Mouse (Mus musculus): ENCODE measurements at regions not wholly inside any gene's neighbourhood (a gene's known extent, or its start where the extent isn't known, plus 50 kb on each side); places are given as distances from the start of the nearest gene placed in this dataset.

GRCm38 (mm10) chr3:83708973-83709372, 57.1 kb upstream of the Sfrp2 start:
- Histone ChIP-seq H3K4me3 (no peak overlapping the region), H3K4me2 (ENCODE audit: low read depth) (no peak overlapping the region), H3K27me3 (ENCODE audit: control insufficient read depth, insufficient read depth, insufficient read length) (no peaks in the 10 kb centered on the region), H3K79me2 (ENCODE audit: control insufficient read depth, insufficient read depth) (no peaks in the 10 kb centered on the region), H3K36me3 (ENCODE audit: control insufficient read depth, insufficient read depth) (no peaks in the 10 kb centered on the region), H3ac (ENCODE audit: control insufficient read depth, insufficient read length) (no peak overlapping the region)
- no peak for TF ChIP-seq REST (IDR thresholded peaks at IDR 0.05; ENCODE audit: insufficient read depth, insufficient read length)
- TF ChIP-seq MAX (IDR thresholded peaks at IDR 0.05; ENCODE audit: low read depth): no peak
- TF ChIP-seq TCF12 (IDR thresholded peaks at IDR 0.05; ENCODE audit: insufficient read depth, poor library complexity, severe bottlenecking): no peak
- no peak for TF ChIP-seq USF1 (IDR thresholded peaks at IDR 0.05; ENCODE audit: low read depth)
- no peak for TF ChIP-seq POLR2A (IDR thresholded peaks at IDR 0.05; ENCODE audit: insufficient read length, low read depth)
- TF ChIP-seq SRF (IDR thresholded peaks at IDR 0.05; ENCODE audit: control insufficient read depth, insufficient read length, low read depth): no peak

- no peak overlapping the region for H3K4me3 ChIP-seq
- H3K79me2 ChIP-seq (ENCODE audit: control insufficient read depth, insufficient read depth): no peaks in the 10 kb centered on the region
- no peak overlapping the region for H3K4me2 ChIP-seq (ENCODE audit: low read depth)
- H3ac ChIP-seq (ENCODE audit: control insufficient read depth, insufficient read length): no peak overlapping the region
- no peaks in the 10 kb centered on the region for H3K36me3 ChIP-seq (ENCODE audit: control insufficient read depth, insufficient read depth)
- H3K27me3 ChIP-seq (ENCODE audit: control insufficient read depth, insufficient read depth, insufficient read length): no peaks in the 10 kb centered on the region
- TF ChIP-seq CEBPB (IDR thresholded peaks at IDR 0.05; ENCODE audit: insufficient read depth, poor library complexity, severe bottlenecking) (no peak), TCF12 (IDR thresholded peaks at IDR 0.05; ENCODE audit: insufficient read depth, poor library complexity, severe bottlenecking) (no peak), REST (IDR thresholded peaks at IDR 0.05; ENCODE audit: insufficient read depth, insufficient read length) (no peak), USF1 (IDR thresholded peaks at IDR 0.05; ENCODE audit: low read depth) (no peak), POLR2A (IDR thresholded peaks at IDR 0.05; ENCODE audit: insufficient read length, low read depth) (no peak), TCF3 (IDR thresholded peaks at IDR 0.05; ENCODE audit: insufficient read length, low read depth) (no peak), MYOG (IDR thresholded peaks at IDR 0.05; ENCODE audit: control insufficient read depth in 1 of 3, insufficient read depth in 1 of 3, insufficient read length in 2 of 3, low read depth in 2 of 3) (no peak), SRF (IDR thresholded peaks at IDR 0.05; ENCODE audit: control insufficient read depth, insufficient read length, low read depth) (no peak), MYOD1 (IDR thresholded peaks at IDR 0.05; ENCODE audit: control insufficient read depth in 1 of 3, insufficient read length in 2 of 3, low read depth in 2 of 3) (no peak), E2F4 (IDR thresholded peaks at IDR 0.05; ENCODE audit: insufficient read depth) (no peak), POLR2AphosphoS2 (IDR thresholded peaks at IDR 0.05; ENCODE audit: insufficient read length, low read depth) (no peak), MAX (IDR thresholded peaks at IDR 0.05; ENCODE audit: low read depth) (no peak)
These were observed 56.6 kb upstream of the Sfrp2 start for GRCm38 (mm10) chr3:83709531-83709930.

- TF ChIP-seq MAX (IDR thresholded peaks at IDR 0.05; ENCODE audit: low read depth) (no peak), TCF12 (IDR thresholded peaks at IDR 0.05; ENCODE audit: insufficient read depth, poor library complexity, severe bottlenecking) (no peak), REST (IDR thresholded peaks at IDR 0.05; ENCODE audit: insufficient read depth, insufficient read length) (no peak), CEBPB (IDR thresholded peaks at IDR 0.05; ENCODE audit: insufficient read depth, poor library complexity, severe bottlenecking) (no peak), POLR2AphosphoS2 (IDR thresholded peaks at IDR 0.05; ENCODE audit: insufficient read length, low read depth) (no peak), MYOG (IDR thresholded peaks at IDR 0.05; ENCODE audit: control insufficient read depth in 1 of 3, insufficient read depth in 1 of 3, insufficient read length in 2 of 3, low read depth in 2 of 3) (no peak), E2F4 (IDR thresholded peaks at IDR 0.05; ENCODE audit: insufficient read depth) (no peak)
These were observed 55.1 kb upstream of the Sfrp2 start for GRCm38 (mm10) chr3:83710995-83711541.

GRCm38 (mm10) chr3:83712355-83712754, 53.8 kb upstream of the Sfrp2 start:
- no peaks in the 10 kb centered on the region for H3K36me3 ChIP-seq (ENCODE audit: control insufficient read depth, insufficient read depth)
- no peaks in the 10 kb centered on the region for H3K27me3 ChIP-seq (ENCODE audit: control insufficient read depth, insufficient read depth, insufficient read length)
- H3K4me2 ChIP-seq (ENCODE audit: low read depth): no peak overlapping the region
- no peak overlapping the region for H3K4me3 ChIP-seq
- H3K79me2 ChIP-seq (ENCODE audit: control insufficient read depth, insufficient read depth): no peaks in the 10 kb centered on the region
- no peak overlapping the region for H3ac ChIP-seq (ENCODE audit: control insufficient read depth, insufficient read length)
- TF ChIP-seq E2F4 (IDR thresholded peaks at IDR 0.05; ENCODE audit: insufficient read depth) (no peak), CEBPB (IDR thresholded peaks at IDR 0.05; ENCODE audit: insufficient read depth, poor library complexity, severe bottlenecking) (no peak), MAX (IDR thresholded peaks at IDR 0.05; ENCODE audit: low read depth) (no peak), MYOD1 (IDR thresholded peaks at IDR 0.05; ENCODE audit: control insufficient read depth in 1 of 3, insufficient read length in 2 of 3, low read depth in 2 of 3) (no peak)

More at GRCm38 (mm10) chr3:83710995-83711541, 55.1 kb upstream of the Sfrp2 start:
- Histone ChIP-seq H3K4me3 (no peak overlapping the region), H3K79me2 (ENCODE audit: control insufficient read depth, insufficient read depth) (no peaks in the 10 kb centered on the region), H3K36me3 (ENCODE audit: control insufficient read depth, insufficient read depth) (no peaks in the 10 kb centered on the region), H3K4me2 (ENCODE audit: low read depth) (no peak overlapping the region), H3ac (ENCODE audit: control insufficient read depth, insufficient read length) (no peak overlapping the region), H3K27me3 (ENCODE audit: control insufficient read depth, insufficient read depth, insufficient read length) (no peaks in the 10 kb centered on the region)

- Histone ChIP-seq H3K36me3 (ENCODE audit: control insufficient read depth, insufficient read depth) (no peaks in the 10 kb centered on the region), H3K27me3 (ENCODE audit: control insufficient read depth, insufficient read depth, insufficient read length) (no peaks in the 10 kb centered on the region), H3K4me3 (no peak overlapping the region), H3ac (ENCODE audit: control insufficient read depth, insufficient read length) (no peak overlapping the region), H3K4me2 (ENCODE audit: low read depth) (no peak overlapping the region), H3K79me2 (ENCODE audit: control insufficient read depth, insufficient read depth) (no peaks in the 10 kb centered on the region)
- no peak for TF ChIP-seq POLR2A (IDR thresholded peaks at IDR 0.05; ENCODE audit: insufficient read length, low read depth)
- TF ChIP-seq MYOD1 (IDR thresholded peaks at IDR 0.05; ENCODE audit: control insufficient read depth in 1 of 3, insufficient read length in 2 of 3, low read depth in 2 of 3): no peak
- no peak for TF ChIP-seq CEBPB (IDR thresholded peaks at IDR 0.05; ENCODE audit: insufficient read depth, poor library complexity, severe bottlenecking)
- no peak for TF ChIP-seq REST (IDR thresholded peaks at IDR 0.05; ENCODE audit: insufficient read depth, insufficient read length)
- no peak for TF ChIP-seq E2F4 (IDR thresholded peaks at IDR 0.05; ENCODE audit: insufficient read depth)
- TF ChIP-seq POLR2AphosphoS2 (IDR thresholded peaks at IDR 0.05; ENCODE audit: insufficient read length, low read depth): no peak
- no peak for TF ChIP-seq TCF3 (IDR thresholded peaks at IDR 0.05; ENCODE audit: insufficient read length, low read depth)
- no peak for TF ChIP-seq TCF12 (IDR thresholded peaks at IDR 0.05; ENCODE audit: insufficient read depth, poor library complexity, severe bottlenecking)
- no peak for TF ChIP-seq MAX (IDR thresholded peaks at IDR 0.05; ENCODE audit: low read depth)
- TF ChIP-seq MYOG (IDR thresholded peaks at IDR 0.05; ENCODE audit: control insufficient read depth in 1 of 3, insufficient read depth in 1 of 3, insufficient read length in 2 of 3, low read depth in 2 of 3): no peak
- no peak for TF ChIP-seq USF1 (IDR thresholded peaks at IDR 0.05; ENCODE audit: low read depth)
- no peak for TF ChIP-seq SRF (IDR thresholded peaks at IDR 0.05; ENCODE audit: control insufficient read depth, insufficient read length, low read depth)
These were observed 51.5 kb upstream of the Sfrp2 start for GRCm38 (mm10) chr3:83714572-83714971.

All from myocyte (in vitro differentiated cells).